25 mouse cellular contexts compared by ENCODE assay signal in genomic region chr16:44988667-44989357, GRCm38 (mm10). TPM values are rescaled to one million over a fixed set of nuclear protein-coding genes. Genes with fewer than 3 reads are reported as not detected.
DNase-seq lines count a peak whose midpoint lies in the region; ATAC-seq lines count a peak whose summit lies in the region.
"Had no signal": no experiment of that assay in that cellular context is flagged by ENCODE, and none has a peak within 500 bp of the region (broad histone marks: within the 10 kb centered on the region; RNA-seq: fewer than 3 reads in every experiment).

No protein-coding gene starts in this region.

- H3K9ac ChIP-seq in liver, embryonic 16.5 days (ENCODE audit: low read depth, low read length): no peak overlapping the region
- H3K9ac ChIP-seq in liver, embryonic 11.5 days (ENCODE audit: low read depth, low read length): no peak overlapping the region
- H3K9ac ChIP-seq: forebrain, embryonic 13.5 days; heart, embryonic 12.5 days; hindbrain, embryonic 12.5 days had no signal

- intact Hi-C loops in heart, postnatal 10 days (cut with DNase I): no loop called here

- no peaks in the 10 kb centered on the region for H3K27me3 ChIP-seq in liver, embryonic 16.5 days (ENCODE audit: control insufficient read depth, insufficient read depth, low read depth, low read length)
- H3K27me3 ChIP-seq in liver, embryonic 11.5 days (replicated peaks; ENCODE audit: control insufficient read depth, insufficient read depth, low read length): no peaks in the 10 kb centered on the region
- H3K27me3 ChIP-seq: CH12.LX; forebrain, embryonic 13.5 days; heart, embryonic 12.5 days; hindbrain, embryonic 12.5 days; Patski had no signal

- DNase-seq in liver, embryonic 11.5 days (ENCODE audit: low spot score): no peak
- DNase-seq in 416B (ENCODE audit: low read depth): peak; percentile 67
- no peak for DNase-seq in retina, embryonic 14.5 days (ENCODE audit: low spot score)
- no peak for DNase-seq in gastrocnemius, postnatal 4 days (ENCODE audit: low spot score in 2 of 2)
- DNase-seq in heart, postnatal 10 days: no peak
- DNase-seq: adrenal gland, postnatal 14 days; cerebellum, adult 18-20 months; cerebellum, adult 9-11 months; cerebellum, postnatal 36 days; gastrocnemius, adult 2 months; gastrocnemius, postnatal 25 days; heart, postnatal 36 days had no signal

- no peak overlapping the region for H3K4me3 ChIP-seq in liver, embryonic 16.5 days (ENCODE audit: low read depth, low read length)
- H3K4me3 ChIP-seq in liver, embryonic 11.5 days (ENCODE audit: low read depth, low read length): no peak overlapping the region
- H3K4me3 ChIP-seq: embryonic facial prominence, embryonic 10.5 days; forebrain, embryonic 13.5 days; gastrocnemius, adult 2 months; heart, embryonic 12.5 days; hindbrain, embryonic 12.5 days had no signal

- 65% methylated on average over 4 of the region's 4 CpGs for WGBS in liver, embryonic 16.5 days (ENCODE audit: insufficient replicate concordance)
- 80% methylated on average over 4 of the region's 4 CpGs for WGBS in liver, embryonic 11.5 days

- H3K4me2 ChIP-seq in liver, embryonic 16.5 days (ENCODE audit: low read depth, low read length): no peak overlapping the region
- no peak overlapping the region for H3K4me2 ChIP-seq in liver, embryonic 11.5 days
- H3K4me2 ChIP-seq: forebrain, embryonic 13.5 days; heart, embryonic 12.5 days; hindbrain, embryonic 12.5 days had no signal

- no peak for ATAC-seq in liver, embryonic 16.5 days (ENCODE audit: low read depth)
- ATAC-seq in liver, embryonic 11.5 days (replicated peaks; ENCODE audit: low FRiP score): no peak
- ATAC-seq in granulocyte monocyte progenitor cell, adult 5-6 weeks (replicated peaks; ENCODE audit: poor library complexity, severe bottlenecking): peak; percentile 74
- ATAC-seq in megakaryocyte progenitor cell, adult 5-6 weeks (replicated peaks; ENCODE audit: poor library complexity): peak; percentile 82
- ATAC-seq: activated CD4-positive, CD25-positive, alpha-beta regulatory T cell, adult 4 months; forebrain, embryonic 13.5 days; hindbrain, embryonic 16.5 days; Patski had no signal

- no peaks in the 10 kb centered on the region for H3K36me3 ChIP-seq in liver, embryonic 16.5 days (ENCODE audit: control insufficient read depth, insufficient read depth)
- H3K36me3 ChIP-seq in liver, embryonic 11.5 days (ENCODE audit: control insufficient read depth, insufficient read depth, low read length): no peaks in the 10 kb centered on the region
- H3K36me3 ChIP-seq: embryonic facial prominence, embryonic 10.5 days; heart, embryonic 12.5 days; hindbrain, embryonic 12.5 days had no signal

- no peaks in the 10 kb centered on the region for H3K9me3 ChIP-seq in liver, embryonic 16.5 days (replicated peaks; ENCODE audit: control insufficient read depth, low read length)
- H3K9me3 ChIP-seq in liver, embryonic 11.5 days (ENCODE audit: control insufficient read depth, low read length): no peaks in the 10 kb centered on the region
- H3K9me3 ChIP-seq: embryonic facial prominence, embryonic 10.5 days; forebrain, embryonic 13.5 days; heart, embryonic 12.5 days; hindbrain, embryonic 12.5 days had no signal

- H3K4me1 ChIP-seq in liver, embryonic 16.5 days (ENCODE audit: control insufficient read depth, low read depth, low read length): no peaks in the 10 kb centered on the region
- H3K4me1 ChIP-seq in liver, embryonic 11.5 days (replicated peaks; ENCODE audit: control insufficient read depth, insufficient read depth, low read length): no peaks in the 10 kb centered on the region
- H3K4me1 ChIP-seq: embryonic facial prominence, embryonic 10.5 days; forebrain, embryonic 13.5 days; heart, embryonic 12.5 days; hindbrain, embryonic 12.5 days had no signal

- 0 out of 2 replicates have a peak overlapping the region, but pooled peaks have one; percentile 26 for H3K27ac ChIP-seq in liver, embryonic 16.5 days (ENCODE audit: low read length)
- H3K27ac ChIP-seq in liver, embryonic 11.5 days (ENCODE audit: low read depth, low read length): no peak overlapping the region
- H3K27ac ChIP-seq: embryonic facial prominence, embryonic 10.5 days; forebrain, embryonic 13.5 days; gastrocnemius, adult 2 months; hindbrain, embryonic 12.5 days had no signal

RNA-seq across cellular contexts. Expression of gene Cd200r3, which starts 45.3 kb away (rescaled TPM):
- 0.98 and 1.3 TPM in 2 replicates for polyA plus RNA-seq in liver, embryonic 16.5 days (2015; fragmentation: Nextera tagmentation; extraction: Ambion mirVana)
- 0.58 and 0.64 TPM in 2 replicates for polyA plus RNA-seq in liver, embryonic 11.5 days (2014; fragmentation: Nextera tagmentation; extraction: Ambion mirVana)
- total RNA-seq in granulocyte monocyte progenitor cell, adult 5-6 weeks (2014; fragmentation: Nextera tagmentation): 3.1 TPM in 1 of 2 replicates, not detected in the other
- total RNA-seq in granulocyte monocyte progenitor cell, adult 5-6 weeks (2017): 1.5 and 1.9 TPM in 2 replicates
- total RNA-seq in megakaryocyte progenitor cell, adult 5-6 weeks (2015): 0.69 and 1.2 TPM in 2 replicates
- 0.64 and 3.9 TPM in 2 replicates for total RNA-seq in megakaryocyte progenitor cell, adult 5-6 weeks (2017)
- total RNA-seq in gastrocnemius, postnatal 4 days (2021): 1 to 10 TPM; 1.6 to 2.0 TPM
- not detected for total RNA-seq in heart, postnatal 10 days (2021)
- total RNA-seq: adrenal gland, adult 18-20 months; gastrocnemius, adult 2 months; gastrocnemius, postnatal 25 days; heart, adult 8-10 months; heart, postnatal 36 days had no signal
- polyA plus RNA-seq: embryonic facial prominence, embryonic 10.5 days; forebrain, embryonic 13.5 days; hindbrain, embryonic 12.5 days; Patski had no signal

Comparison
In these comparisons a context has a peak if more than half of its experiments do, and no peak if none do; other contexts are left out.
1. ATAC-seq: peak in granulocyte monocyte progenitor cell, adult 5-6 weeks (single experiment) and megakaryocyte progenitor cell, adult 5-6 weeks (single experiment); none in liver, embryonic 16.5 days (single experiment) and liver, embryonic 11.5 days (single experiment).